Mouse (Mus musculus) C2C12 (cell line): ENCODE results near the gene Cpsf4. TPM values are rescaled to one million over a fixed set of nuclear protein-coding genes. Genes with fewer than 3 reads are reported as not detected.
"Not testable (repeated sequence)": the region's sequence is repeated elsewhere in the genome, so short reads cannot be mapped to it uniquely, and the experiment has no call there.

Experiments
- H3K27me3 ChIP-seq: one replicate; pipeline ENCODE4 v1.6.1; 2011; ENCODE audit not compliant: control insufficient read depth, insufficient read depth, insufficient read length
- H3K36me3 ChIP-seq: one replicate; pipeline ENCODE4 v1.6.1; 2011; ENCODE audit not compliant: control insufficient read depth, insufficient read depth
- H3K4me3 ChIP-seq: one replicate; pipeline ENCODE4 v1.5.1; 2011; ENCODE audit warnings: mild to moderate bottlenecking, control low read depth; ENCODE audit not compliant: poor library complexity, insufficient read depth, severe bottlenecking
- H3K79me2 ChIP-seq: one replicate; pipeline ENCODE4 v1.6.1; 2011; ENCODE audit not compliant: control insufficient read depth, insufficient read depth
- H3K79me3 ChIP-seq: one replicate; pipeline ENCODE4 v1.6.1; 2011; ENCODE audit warnings: low read depth, control low read depth
- H3ac ChIP-seq: one replicate; pipeline ENCODE3; 2011; ENCODE audit warnings: low read depth; ENCODE audit not compliant: control insufficient read depth, insufficient read length
- CEBPB ChIP-seq: IDR thresholded peaks from one replicate; pipeline ENCODE4 v1.6.1; 2011; ENCODE audit warnings: low read depth, mild to moderate bottlenecking, control low read depth, moderate library complexity
- CTCF ChIP-seq: IDR thresholded peaks from one replicate; pipeline ENCODE4 v1.5.1; 2011; ENCODE audit not compliant: control insufficient read depth, insufficient read depth, insufficient read length
- FOSL1 ChIP-seq: IDR thresholded peaks from one replicate; pipeline ENCODE4 v1.8.0; 2011; ENCODE audit warnings: mild to moderate bottlenecking, low read length; ENCODE audit not compliant: poor library complexity, insufficient read depth, severe bottlenecking
- MAX ChIP-seq: IDR thresholded peaks from one replicate; pipeline ENCODE4 v1.6.1; 2011; ENCODE audit warnings: mild to moderate bottlenecking, control low read depth
- MYOD1 ChIP-seq: IDR thresholded peaks from one replicate; pipeline ENCODE4 v1.6.1; 2011; ENCODE audit warnings: low read depth; ENCODE audit not compliant: control insufficient read depth, insufficient read length
- MYOG ChIP-seq: IDR thresholded peaks from one replicate; pipeline ENCODE4 v1.6.1; 2011; ENCODE audit not compliant: control insufficient read depth, insufficient read length; ENCODE audit errors: extremely low read depth
- USF1 ChIP-seq: IDR thresholded peaks from one replicate; pipeline ENCODE4 v1.6.1; 2011; ENCODE audit warnings: low read depth, mild to moderate bottlenecking, control low read depth, moderate library complexity
- polyA plus RNA-seq: library from polyadenylated mRNA; unstranded; fragments of >200 nt; fragmentation: generic; extraction: Trizol; gene quantifications from one replicate; pipeline ENCODE4 v1.2.1, GENCODE M21; 2012; ENCODE audit warnings: missing spikeins

Cpsf4 gene
- polyA plus RNA-seq, 1 experiment = 47.7 TPM

DNA sequence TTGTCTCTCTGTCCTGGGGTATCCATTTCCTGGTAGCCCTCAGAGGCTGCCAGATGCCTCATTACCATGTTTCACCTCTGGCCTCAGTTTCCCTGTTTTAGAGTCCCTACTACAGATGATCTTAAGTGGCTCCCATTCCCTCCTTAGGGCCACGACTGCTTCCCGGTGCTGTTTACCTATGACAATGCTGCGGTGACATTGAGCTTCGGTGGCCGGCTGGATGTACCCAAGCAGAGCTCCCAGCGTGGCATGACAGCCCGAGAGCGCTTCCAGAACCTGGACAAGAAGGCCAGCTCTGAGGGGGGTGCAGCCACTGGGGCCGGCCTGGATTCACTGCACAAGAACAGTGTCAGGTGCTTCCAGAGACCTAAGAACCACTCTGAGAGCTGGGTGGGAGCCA is 40.4 kb upstream of the Cpsf4 start:
- H3K27me3 ChIP-seq = no peaks in the 10 kb centered on the region
- H3K79me3 ChIP-seq = peaks cover 5% of the 10 kb centered on the region
- peaks cover 11% of the 10 kb centered on the region for H3K79me2 ChIP-seq
- H3ac ChIP-seq = no peak overlapping the region
- TF ChIP-seq MYOG (no peak), CTCF (no peak), USF1 (no peak), CEBPB (no peak)
- peaks cover 84% of the 10 kb centered on the region for H3K36me3 ChIP-seq
- no peak overlapping the region for H3K4me3 ChIP-seq

DNA sequence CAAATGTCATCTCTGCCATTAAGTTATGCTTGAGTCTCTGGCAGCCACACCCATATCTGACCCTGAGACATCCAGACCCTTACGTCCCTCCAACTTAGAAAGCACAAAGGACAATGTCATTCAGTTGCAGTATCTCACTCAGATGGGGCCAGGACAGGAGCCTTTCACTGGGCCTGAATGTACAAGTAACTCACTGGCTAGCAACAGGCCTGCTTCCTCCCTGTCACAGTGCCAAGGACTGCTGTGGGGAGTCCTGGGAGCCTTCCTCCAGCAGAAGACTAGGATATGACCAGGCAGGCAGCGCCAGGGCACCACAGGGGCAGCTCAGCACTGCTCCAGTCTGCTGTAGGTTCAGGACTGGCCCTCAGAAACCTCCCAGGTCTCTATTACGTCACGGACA is 37.9 kb upstream of the Cpsf4 start:
- H3K27me3 ChIP-seq = no peaks in the 10 kb centered on the region
- H3K4me3 ChIP-seq = no peak overlapping the region
- TF ChIP-seq FOSL1 (no peak), MAX (no peak), USF1 (no peak), MYOD1 (no peak), CTCF (no peak), CEBPB (no peak), MYOG (no peak)
- H3K79me2 ChIP-seq = peaks cover 11% of the 10 kb centered on the region
- peaks cover 86% of the 10 kb centered on the region for H3K36me3 ChIP-seq
- H3ac ChIP-seq = no peak overlapping the region
- H3K79me3 ChIP-seq = peaks cover 2% of the 10 kb centered on the region

DNA sequence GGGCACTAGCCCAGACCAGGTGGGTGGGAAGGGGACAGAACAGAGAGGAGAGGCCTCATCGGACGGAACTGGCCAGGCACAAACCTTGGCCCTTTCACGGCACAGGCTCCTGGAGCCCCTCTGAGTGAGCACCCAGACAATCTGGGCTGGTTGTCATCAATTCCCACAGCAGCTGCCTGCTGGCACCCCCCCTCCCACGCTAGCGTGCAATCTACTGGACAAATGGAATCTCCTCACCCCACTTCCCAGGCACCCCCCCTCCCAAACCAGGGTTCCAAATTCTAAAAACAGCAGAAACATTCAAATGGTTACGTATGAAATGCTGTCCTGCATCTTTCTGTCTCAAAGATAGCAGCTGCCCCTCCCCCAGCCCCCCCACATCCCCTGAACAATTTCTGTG is 37.2 kb upstream of the Cpsf4 start:
- H3ac ChIP-seq, H3K27me3 ChIP-seq, H3K4me3 ChIP-seq, H3K79me3 ChIP-seq: not testable (repeated sequence)
- Histone ChIP-seq H3K36me3 (peaks cover 86% of the 10 kb centered on the region), H3K79me2 (peaks cover 18% of the 10 kb centered on the region)

DNA sequence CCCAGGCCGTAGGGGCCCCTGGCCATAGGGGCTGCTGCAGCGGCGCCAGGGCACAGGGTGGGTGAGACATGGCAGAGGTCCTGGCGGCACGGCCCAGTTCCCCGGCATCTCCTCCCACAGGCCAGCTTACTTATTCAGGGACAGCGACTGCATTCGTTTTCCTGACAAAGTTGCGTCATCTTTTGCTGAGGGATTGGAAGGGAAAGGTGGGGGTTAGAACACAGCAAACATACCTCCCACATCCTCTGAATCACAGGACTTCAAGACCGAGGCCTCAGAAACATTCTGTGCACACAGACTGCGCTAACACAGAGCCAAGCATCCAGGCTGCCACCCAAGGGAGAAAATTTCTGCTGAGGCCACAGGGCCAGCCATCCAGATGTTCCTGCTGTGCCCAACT is 36.8 kb upstream of the Cpsf4 start:
- TF ChIP-seq FOSL1 (no peak), CTCF (no peak), MAX (no peak), MYOD1 (no peak), MYOG (no peak), USF1 (no peak), CEBPB (peak; percentile 48)
- H3ac ChIP-seq = no peak overlapping the region
- H3K79me3 ChIP-seq = peaks cover 5% of the 10 kb centered on the region
- H3K4me3 ChIP-seq = no peak overlapping the region
- H3K27me3 ChIP-seq = no peaks in the 10 kb centered on the region
- peaks cover 86% of the 10 kb centered on the region for H3K36me3 ChIP-seq
- peaks cover 22% of the 10 kb centered on the region for H3K79me2 ChIP-seq

DNA sequence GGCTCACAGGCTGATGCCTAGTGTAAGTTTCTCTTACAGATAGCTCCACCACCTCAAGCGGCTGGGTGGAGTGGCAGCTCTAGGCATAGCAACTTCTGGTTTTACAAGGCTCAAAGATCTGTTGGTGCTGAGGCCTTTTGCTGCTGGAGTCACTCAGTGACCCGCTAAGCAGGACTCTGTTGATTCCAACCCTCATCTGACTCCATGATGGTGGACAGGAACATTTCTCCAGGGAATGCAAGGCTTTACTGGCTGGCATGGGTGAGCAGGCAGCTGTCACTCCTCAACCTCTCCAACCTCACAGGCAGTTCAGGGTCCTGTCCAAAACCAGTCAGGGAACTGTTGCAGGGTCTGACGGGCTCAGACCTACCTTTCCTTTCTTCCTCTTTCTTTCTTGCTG is 36.0 kb upstream of the Cpsf4 start:
- Histone ChIP-seq H3K27me3 (no peaks in the 10 kb centered on the region), H3K36me3 (peaks cover 87% of the 10 kb centered on the region), H3ac (no peak overlapping the region), H3K4me3 (no peak overlapping the region), H3K79me2 (peaks cover 30% of the 10 kb centered on the region), H3K79me3 (peaks cover 5% of the 10 kb centered on the region)
- TF ChIP-seq MYOG (no peak), USF1 (no peak), MAX (no peak), CEBPB (no peak), MYOD1 (no peak), CTCF (no peak), FOSL1 (no peak)

DNA sequence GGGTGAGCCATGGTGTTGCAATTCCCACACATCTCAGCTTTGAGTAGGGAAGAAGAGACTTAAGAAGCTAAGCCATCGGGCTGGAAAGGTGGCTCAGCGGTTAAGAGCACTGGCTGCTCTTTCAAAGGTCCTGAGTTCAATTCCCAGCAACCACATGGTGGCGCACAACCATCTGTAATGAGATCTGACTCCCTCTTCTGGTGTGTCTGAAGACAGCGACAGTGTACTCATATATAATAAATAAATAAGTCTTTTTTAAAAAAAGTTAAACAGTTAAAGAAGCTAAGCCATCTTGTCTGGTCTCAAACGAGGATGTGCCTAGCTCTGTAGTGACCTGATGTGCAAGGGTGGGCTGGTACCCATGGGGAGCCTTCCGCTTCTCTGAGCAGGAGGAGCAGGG is 33.7 kb upstream of the Cpsf4 start:
- Histone ChIP-seq H3K79me3 (peaks cover 28% of the 10 kb centered on the region), H3K79me2 (peaks cover 53% of the 10 kb centered on the region), H3K36me3 (peaks cover 80% of the 10 kb centered on the region)
- H3ac ChIP-seq, H3K27me3 ChIP-seq, H3K4me3 ChIP-seq: not testable (repeated sequence)

DNA sequence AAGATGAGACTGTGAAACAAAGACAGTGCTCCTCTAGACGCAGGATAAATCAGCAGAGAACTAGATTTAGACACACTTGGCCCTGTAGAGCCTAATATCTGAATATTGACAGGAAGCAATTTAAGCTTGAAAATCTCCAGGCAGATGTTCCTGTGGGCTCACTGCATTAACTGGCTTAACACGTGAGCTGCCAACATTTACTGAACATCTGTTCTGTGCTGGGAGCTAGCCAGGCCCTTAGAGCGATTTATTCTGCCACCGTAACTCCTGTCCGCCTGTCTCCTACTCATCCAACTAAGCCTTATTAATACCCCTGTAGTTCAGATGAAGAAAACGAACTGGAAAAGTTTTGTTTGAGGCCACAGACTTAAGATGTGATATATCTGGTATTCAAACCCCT is 28.2 kb upstream of the Cpsf4 start:
- Histone ChIP-seq H3K27me3 (no peaks in the 10 kb centered on the region), H3K4me3 (peak overlapping the region; percentile 86), H3ac (peak overlapping the region; percentile 87), H3K36me3 (peaks cover 57% of the 10 kb centered on the region), H3K79me2 (peaks cover 97% of the 10 kb centered on the region), H3K79me3 (peaks cover 59% of the 10 kb centered on the region)
- TF ChIP-seq FOSL1 (no peak), USF1 (peak; percentile 12)
